Mouse (Mus musculus): ENCODE measurements around the gene Ifnk. TPM values are rescaled to one million over a fixed set of nuclear protein-coding genes. Genes with fewer than 3 reads are reported as not detected.

The Ifnk gene
- total RNA-seq, 1 experiment from 2014 or later: not detected

- ATAC-seq (replicated peaks; ENCODE audit: low read depth, poor library complexity, severe bottlenecking): no peak
These were observed 14.9 kb upstream of the Ifnk start for GRCm38 (mm10) chr4:35136996-35137395.

GRCm38 (mm10) chr4:35138077-35138476, 13.8 kb upstream of the Ifnk start:
- ATAC-seq (replicated peaks; ENCODE audit: low read depth, poor library complexity, severe bottlenecking): peak; percentile 45

- ATAC-seq (replicated peaks; ENCODE audit: low read depth, poor library complexity, severe bottlenecking): peak; percentile 81
These were observed 11.5 kb upstream of the Ifnk start for GRCm38 (mm10) chr4:35140317-35140716.

- no peak for ATAC-seq (replicated peaks; ENCODE audit: low read depth, poor library complexity, severe bottlenecking)
These were observed 8.3 kb upstream of the Ifnk start for GRCm38 (mm10) chr4:35143472-35144102.

GRCm38 (mm10) chr4:35145726-35146125, 6.1 kb upstream of the Ifnk start:
- ATAC-seq (replicated peaks; ENCODE audit: low read depth, poor library complexity, severe bottlenecking): no peak

- ATAC-seq (replicated peaks; ENCODE audit: low read depth, poor library complexity, severe bottlenecking): no peak
These were observed 5.3 kb upstream of the Ifnk start for GRCm38 (mm10) chr4:35146597-35146996.

GRCm38 (mm10) chr4:35148326-35148725, 3.5 kb upstream of the Ifnk start:
- ATAC-seq (replicated peaks; ENCODE audit: low read depth, poor library complexity, severe bottlenecking): no peak

GRCm38 (mm10) chr4:35150706-35151105, 1.1 kb upstream of the Ifnk start:
- no peak for ATAC-seq (replicated peaks; ENCODE audit: low read depth, poor library complexity, severe bottlenecking)

GRCm38 (mm10) chr4:35154051-35154450, 2.2 kb downstream of the Ifnk start:
- no peak for ATAC-seq (replicated peaks; ENCODE audit: low read depth, poor library complexity, severe bottlenecking)

GRCm38 (mm10) chr4:35155132-35155922, 3.5 kb downstream of the Ifnk start:
- ATAC-seq (replicated peaks; ENCODE audit: low read depth, poor library complexity, severe bottlenecking): peak; percentile 16

- peak; percentile 49 for ATAC-seq (replicated peaks; ENCODE audit: low read depth, poor library complexity, severe bottlenecking)
These were observed 4.3 kb downstream of the Ifnk start for GRCm38 (mm10) chr4:35156149-35156611.

GRCm38 (mm10) chr4:35156751-35157611, 5.1 kb downstream of the Ifnk start, which contains the start of gene Mob3b:
Mob3b (minus strand) TSS chr4:35157484.
- ATAC-seq (replicated peaks; ENCODE audit: low read depth, poor library complexity, severe bottlenecking): peak; percentile 78

GRCm38 (mm10) chr4:35157815-35158214, 6.0 kb downstream of the Ifnk start:
- ATAC-seq (replicated peaks; ENCODE audit: low read depth, poor library complexity, severe bottlenecking): peak; percentile 52

GRCm38 (mm10) chr4:35165275-35165674, 13.4 kb downstream of the Ifnk start:
- ATAC-seq (replicated peaks; ENCODE audit: low read depth, poor library complexity, severe bottlenecking): 0 out of 2 replicates have a peak, but pooled peaks have one; percentile 9

- ATAC-seq (replicated peaks; ENCODE audit: low read depth, poor library complexity, severe bottlenecking): peak; percentile 57; the same call in 1 of the 2 replicates
These were observed 14.1 kb downstream of the Ifnk start for GRCm38 (mm10) chr4:35165947-35166346.

- no peak for ATAC-seq (replicated peaks; ENCODE audit: low read depth, poor library complexity, severe bottlenecking)
These were observed 16.0 kb downstream of the Ifnk start for GRCm38 (mm10) chr4:35167855-35168254.

- no peak for ATAC-seq (replicated peaks; ENCODE audit: low read depth, poor library complexity, severe bottlenecking)
These were observed 17.8 kb downstream of the Ifnk start for GRCm38 (mm10) chr4:35169571-35170125.

- no peak for ATAC-seq (replicated peaks; ENCODE audit: low read depth, poor library complexity, severe bottlenecking)
These were observed 20.6 kb downstream of the Ifnk start for GRCm38 (mm10) chr4:35172471-35172870.

GRCm38 (mm10) chr4:35173551-35173950, 21.7 kb downstream of the Ifnk start:
- ATAC-seq (replicated peaks; ENCODE audit: low read depth, poor library complexity, severe bottlenecking): no peak

GRCm38 (mm10) chr4:35175566-35175965, 23.7 kb downstream of the Ifnk start:
- ATAC-seq (replicated peaks; ENCODE audit: low read depth, poor library complexity, severe bottlenecking): no peak
